Mouse (Mus musculus) embryonic facial prominence, embryonic 14.5 days (tissue): ENCODE data around the gene Fam166a. TPM values are rescaled to one million over a fixed set of nuclear protein-coding genes. Genes with fewer than 3 reads are reported as not detected.

Source experiments
- ATAC-seq: fragments of 200-750 bp; cut with Nextera tagmentation; 2 replicates; pipeline ENCODE4 v1.8.0; 2017; ENCODE audit warnings: low read depth, moderate number of reproducible peaks, moderate TSS enrichment
- DNase-seq: peaks from one replicate; pipeline ENCODE4 v3.0.0-alpha.2; 2015; ENCODE audit warnings: low spot score
- H3K27ac ChIP-seq: fragments of 300-500 bp; sonication (generic); replicated peaks from 2 replicates; pipeline ENCODE4 v1.5.1; 2014; ENCODE audit warnings: low read depth, mild to moderate bottlenecking, low read length, moderate library complexity
- H3K27me3 ChIP-seq: fragments of 300-500 bp; sonication (generic); replicated peaks from 2 replicates; pipeline ENCODE4 v1.6.1; 2014; ENCODE audit warnings: low read length; ENCODE audit not compliant: control insufficient read depth, insufficient read depth
- H3K36me3 ChIP-seq: fragments of 300-500 bp; sonication (generic); 2 replicates; pipeline ENCODE4 v1.6.1; 2014; ENCODE audit warnings: low read length, mixed read lengths; ENCODE audit not compliant: control insufficient read depth, insufficient read depth
- H3K4me1 ChIP-seq: fragments of 300-500 bp; sonication (generic); 2 replicates; pipeline ENCODE4 v1.6.1; 2014; ENCODE audit warnings: antibody characterized with exemption, low read length; ENCODE audit not compliant: control insufficient read depth, insufficient read depth
- H3K4me2 ChIP-seq: fragments of 300-500 bp; sonication (generic); 2 replicates; pipeline ENCODE4 v1.6.1; 2014; ENCODE audit warnings: low read depth, mild to moderate bottlenecking, low read length, moderate library complexity, mixed read lengths
- H3K4me3 ChIP-seq: fragments of 300-500 bp; sonication (generic); 2 replicates; pipeline ENCODE4 v1.5.1; 2014; ENCODE audit warnings: low read depth, mild to moderate bottlenecking, low read length
- H3K9ac ChIP-seq: fragments of 300-500 bp; sonication (generic); 2 replicates; pipeline ENCODE4 v1.6.1; 2014; ENCODE audit warnings: low read depth, mild to moderate bottlenecking, low read length, moderate library complexity, mixed read lengths
- H3K9me3 ChIP-seq: fragments of 300-500 bp; sonication (generic); 2 replicates; pipeline ENCODE4 v1.6.1; 2016; ENCODE audit warnings: low read length; ENCODE audit not compliant: control insufficient read depth
- WGBS: fragments of 180-500 bp; shearing (Covaris S2); extraction: QIAGEN DNeasy Blood & Tissue Kit; methylation state at CpG from one replicate; pipeline ENCODE4 v1.1.7; 2014; 5-methylcytosine and 5-hydroxymethylcytosine counted together
- polyA plus RNA-seq: library from polyadenylated mRNA; unstranded; fragments of >200 nt; fragmentation: Nextera tagmentation; extraction: Ambion mirVana; gene quantifications from 2 replicates; pipeline ENCODE4 v1.2.1, GENCODE M21; 2014

Fam166a gene
- polyA plus RNA-seq, 1 experiment from 2014 or later = not detected

DNA sequence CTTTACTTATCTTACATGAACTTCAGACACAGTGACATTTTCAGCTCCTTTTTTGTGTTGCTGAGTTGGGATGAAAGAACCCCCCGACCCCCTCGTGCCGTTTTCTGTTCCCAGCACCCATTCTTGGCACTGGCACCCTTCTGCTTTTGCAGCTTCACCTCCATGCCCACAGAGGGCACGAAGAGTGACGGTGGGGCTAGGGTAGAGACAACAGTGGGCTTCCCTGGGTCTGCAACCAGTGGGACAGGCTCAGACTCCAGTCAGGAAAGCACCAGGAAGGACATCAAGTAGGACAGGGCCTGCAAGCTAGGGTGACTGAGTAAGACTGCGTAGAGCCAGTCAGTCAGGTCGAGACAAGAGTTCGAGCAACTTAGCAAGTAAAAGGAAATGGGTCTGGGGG is 21.8 kb downstream of the Fam166a start:
- peaks cover 13% of the 10 kb centered on the region for H3K27me3 ChIP-seq
- DNase-seq = no peak
- peak overlapping the region; percentile 42 for H3K27ac ChIP-seq
- peak overlapping the region; percentile 34; the same call in 1 of the 2 replicates for H3K9ac ChIP-seq
- peak; percentile 4; the same call in 1 of the 2 replicates for ATAC-seq
- H3K36me3 ChIP-seq = no peaks in the 10 kb centered on the region
- H3K4me2 ChIP-seq = peak overlapping the region; percentile 96
- H3K4me1 ChIP-seq = peaks cover 15% of the 10 kb centered on the region
- peak overlapping the region; percentile 59 for H3K4me3 ChIP-seq
- H3K9me3 ChIP-seq = no peaks in the 10 kb centered on the region
- WGBS = 53% methylated on average over 8 of the region's 8 CpGs

- peaks cover 15% of the 10 kb centered on the region for H3K4me1 ChIP-seq
- H3K9me3 ChIP-seq = no peaks in the 10 kb centered on the region
- WGBS = 1% methylated on average over 23 of the region's 29 CpGs
- peak; percentile 90 for ATAC-seq
- peak overlapping the region; percentile 34; the same call in 1 of the 2 replicates for H3K9ac ChIP-seq
- H3K36me3 ChIP-seq = no peaks in the 10 kb centered on the region
- peak overlapping the region; percentile 59 for H3K4me3 ChIP-seq
- H3K4me2 ChIP-seq = peak overlapping the region; percentile 96
- peak; percentile 94 for DNase-seq
- peak overlapping the region; percentile 42 for H3K27ac ChIP-seq
- H3K27me3 ChIP-seq = peaks cover 13% of the 10 kb centered on the region
Measured at GRCm38 (mm10) chr2:25240723-25241437, 22.3 kb downstream of the Fam166a start.

- ATAC-seq (no peak), DNase-seq (no peak)
- WGBS = 13% methylated on average over 6 of the region's 6 CpGs
- peak overlapping the region; percentile 96 for H3K4me2 ChIP-seq
- peaks cover 15% of the 10 kb centered on the region for H3K4me1 ChIP-seq
- no peak overlapping the region for H3K27ac ChIP-seq
- H3K27me3 ChIP-seq = peaks cover 13% of the 10 kb centered on the region
- H3K9me3 ChIP-seq = no peaks in the 10 kb centered on the region
- no peak overlapping the region for H3K9ac ChIP-seq
- peaks cover 4% of the 10 kb centered on the region; the same call in 1 of the 2 replicates for H3K36me3 ChIP-seq
- peak overlapping the region; percentile 59 for H3K4me3 ChIP-seq
Measured at GRCm38 (mm10) chr2:25241438-25241775, 22.9 kb downstream of the Fam166a start.

DNA sequence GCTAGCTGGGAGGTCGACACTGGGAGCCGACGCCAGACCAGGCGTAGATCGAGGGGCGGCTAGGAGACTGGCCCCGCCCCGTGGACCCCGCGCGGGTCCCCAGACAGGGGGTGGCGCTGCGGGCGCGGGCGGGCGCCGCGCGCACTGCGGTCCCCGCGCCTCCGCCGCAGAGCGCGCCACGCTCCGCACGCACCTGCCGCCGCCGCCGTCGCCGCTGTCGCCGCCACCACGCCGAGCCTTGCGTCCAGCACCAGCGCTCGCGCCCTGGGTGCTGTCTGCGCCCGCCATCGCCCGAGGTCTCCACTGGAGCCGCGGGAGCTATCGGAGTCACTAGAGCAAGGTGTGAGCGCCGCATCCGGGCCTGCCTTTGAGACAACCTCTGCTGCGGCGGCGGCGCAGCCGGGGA is 23.6 kb downstream of the Fam166a start, which contains the start of the genes Rnf208 and Cysrt1:
TSS of gene Rnf208 (plus strand) at position 155 of the 406 bp plus-strand sequence.
TSS of gene Cysrt1 (minus strand) at position 352 of the 406 bp plus-strand sequence.
- 0% methylated on average over 1 of the region's 59 CpGs for WGBS
- peak within 1 kb of the TSS; percentile 96 for H3K4me2 ChIP-seq
- peak within 1 kb of the TSS; percentile 59 for H3K4me3 ChIP-seq
- no peaks in the 10 kb centered on the region for H3K9me3 ChIP-seq
- peaks cover 5% of the 10 kb centered on the region; the same call in 1 of the 2 replicates for H3K36me3 ChIP-seq
- H3K27ac ChIP-seq = 0 out of 2 replicates have a peak within 1 kb of the TSS, but pooled peaks have one; percentile 25
- no peak for DNase-seq
- H3K4me1 ChIP-seq = peaks cover 15% of the 10 kb centered on the region
- H3K9ac ChIP-seq = peak within 1 kb of the TSS; percentile 65
- H3K27me3 ChIP-seq = peaks cover 13% of the 10 kb centered on the region
- ATAC-seq = peak; percentile 24; the same call in 1 of the 2 replicates

DNA sequence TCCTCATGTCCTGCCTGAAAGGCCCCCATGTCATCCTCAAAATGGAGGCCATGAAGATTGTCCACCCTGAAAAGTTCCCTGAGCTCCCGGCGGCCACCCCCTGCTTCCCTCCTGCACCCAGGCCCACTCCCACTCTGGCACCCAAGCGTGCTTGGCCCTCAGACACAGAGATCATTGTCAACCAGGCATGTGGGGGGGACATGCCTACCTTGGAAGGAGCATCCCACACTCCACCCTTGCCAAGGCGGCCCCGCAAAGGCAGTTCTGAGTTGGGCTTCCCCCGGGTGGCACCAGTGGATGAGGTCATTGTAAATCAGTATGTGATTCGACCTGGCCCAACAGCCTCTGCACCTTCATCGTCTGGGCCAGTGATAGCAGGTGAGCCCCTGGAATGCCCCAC is 24.8 kb downstream of the Fam166a start:
- WGBS = 73% methylated on average over 7 of the region's 8 CpGs
- H3K27me3 ChIP-seq = peaks cover 13% of the 10 kb centered on the region
- H3K9me3 ChIP-seq = no peaks in the 10 kb centered on the region
- DNase-seq (no peak), ATAC-seq (no peak)
- H3K4me2 ChIP-seq = peak overlapping the region; percentile 96; the same call in 1 of the 2 replicates
- H3K36me3 ChIP-seq = peaks cover 14% of the 10 kb centered on the region; the same call in 1 of the 2 replicates
- peaks cover 15% of the 10 kb centered on the region for H3K4me1 ChIP-seq
- no peak overlapping the region for H3K27ac ChIP-seq
- H3K9ac ChIP-seq = no peak overlapping the region
- H3K4me3 ChIP-seq = no peak overlapping the region

- 92% methylated on average over 4 of the region's 4 CpGs for WGBS
- Histone ChIP-seq H3K27ac (no peak overlapping the region), H3K4me1 (peaks cover 15% of the 10 kb centered on the region), H3K9ac (no peak overlapping the region), H3K9me3 (no peaks in the 10 kb centered on the region), H3K36me3 (peaks cover 22% of the 10 kb centered on the region), H3K27me3 (peaks cover 13% of the 10 kb centered on the region), H3K4me2 (no peak overlapping the region), H3K4me3 (no peak overlapping the region)
- ATAC-seq = no peak
- no peak for DNase-seq
Measured at GRCm38 (mm10) chr2:25244144-25244543, 25.6 kb downstream of the Fam166a start.

- peaks cover 4% of the 10 kb centered on the region for H3K4me1 ChIP-seq
- H3K27me3 ChIP-seq = peaks cover 10% of the 10 kb centered on the region
- peaks cover 39% of the 10 kb centered on the region for H3K36me3 ChIP-seq
- no peak within 1 kb of the TSS for H3K4me3 ChIP-seq
- H3K4me2 ChIP-seq = no peak within 1 kb of the TSS
- ATAC-seq (no peak), DNase-seq (no peak)
- no peaks in the 10 kb centered on the region for H3K9me3 ChIP-seq
- no peak within 1 kb of the TSS for H3K27ac ChIP-seq
- 89% methylated on average over 10 of the region's 10 CpGs for WGBS
- H3K9ac ChIP-seq = no peak within 1 kb of the TSS
Measured at GRCm38 (mm10) chr2:25246183-25247072, 27.9 kb downstream of the Fam166a start, which contains the start of gene AL732309.1. TSS of gene AL732309.1 (minus strand) at chr2:25246863.

- Histone ChIP-seq H3K4me2 (no peak overlapping the region), H3K27ac (no peak overlapping the region), H3K27me3 (no peaks in the 10 kb centered on the region), H3K36me3 (peaks cover 36% of the 10 kb centered on the region), H3K9me3 (no peaks in the 10 kb centered on the region), H3K9ac (no peak overlapping the region), H3K4me1 (peaks cover 10% of the 10 kb centered on the region; the same call in 1 of the 2 replicates), H3K4me3 (no peak overlapping the region)
- DNase-seq (no peak), ATAC-seq (no peak)
- 76% methylated on average over 1 of the region's 1 CpGs for WGBS
Measured at GRCm38 (mm10) chr2:25252331-25252730, 33.8 kb downstream of the Fam166a start.
